ENCODE assay signal across 18 mouse cellular contexts in the genomic region with DNA sequence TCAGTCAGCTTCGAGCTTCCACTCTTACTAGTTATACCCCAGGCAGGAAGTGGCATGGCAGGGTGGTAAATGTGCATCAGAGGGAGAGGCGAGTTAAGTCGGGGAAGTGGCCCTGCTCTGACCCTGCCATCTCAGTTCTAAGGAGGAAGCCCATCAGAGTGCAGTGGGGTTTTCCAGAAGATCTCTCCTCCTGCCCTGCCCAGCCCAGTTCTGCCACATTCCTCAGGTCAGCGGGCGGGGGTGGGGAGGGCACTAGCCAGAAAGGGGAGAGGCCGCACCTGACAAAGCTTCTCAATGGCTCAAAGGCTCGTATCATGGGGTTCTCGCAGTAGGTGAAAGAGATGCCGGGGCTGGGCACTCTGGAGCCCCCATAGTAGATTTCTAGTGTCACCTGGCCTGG. TPM values are rescaled to one million over a fixed set of nuclear protein-coding genes. Genes with fewer than 3 reads are reported as not detected.
DNase-seq lines count a peak whose midpoint lies in the region; ATAC-seq and TF ChIP-seq lines count a peak whose summit lies in the region.
"Had no signal": no experiment of that assay in that cellular context is flagged by ENCODE, and none has a peak within 500 bp of the region (broad histone marks: within the 10 kb centered on the region; RNA-seq: fewer than 3 reads in every experiment).

No protein-coding gene starts in this region.

- 90% methylated on average over 9 of the region's 9 CpGs for WGBS in midbrain, embryonic 11.5 days
- WGBS in midbrain, postnatal 0 days = 91% methylated on average over 9 of the region's 9 CpGs
- 66% methylated on average over 9 of the region's 9 CpGs for WGBS in intestine, embryonic 16.5 days
- WGBS in lung, postnatal 0 days = 48% methylated on average over 7 of the region's 9 CpGs
- 66% methylated on average over 9 of the region's 9 CpGs for WGBS in stomach, embryonic 16.5 days

- DNase-seq in midbrain, embryonic 11.5 days (ENCODE audit: low spot score, missing footprints) = peak; percentile 78
- no peak for DNase-seq in midbrain, postnatal 0 days (ENCODE audit: low spot score)
- DNase-seq in lung, postnatal 0 days (ENCODE audit: low spot score) = peak; percentile 81
- DNase-seq in layer of hippocampus, postnatal 25 days (ENCODE audit: extremely low spot score in 1 of 2, low spot score in 1 of 2) = no peak
- DNase-seq: gastrocnemius, postnatal 14 days; heart, adult 2 months; kidney, adult 11 months had no signal

- ATAC-seq in midbrain, embryonic 11.5 days (ENCODE audit: low FRiP score) = no peak
- ATAC-seq in midbrain, postnatal 0 days (ENCODE audit: low FRiP score) = no peak
- 0 out of 2 replicates have a peak, but pooled peaks have one; percentile 15 for ATAC-seq in intestine, embryonic 16.5 days
- peak; percentile 83 for ATAC-seq in lung, postnatal 0 days
- peak; percentile 52 for ATAC-seq in stomach, embryonic 16.5 days (ENCODE audit: insufficient read depth, low FRiP score)
- no peak for ATAC-seq in CD4-positive, CD25-positive, alpha-beta regulatory T cell, adult 4 months
- ATAC-seq: midbrain, embryonic 16.5 days had no signal

- TF ChIP-seq CTCF in midbrain, postnatal 0 days (IDR thresholded peaks at IDR 0.05) = no peak
- TF ChIP-seq CTCF in lung, postnatal 0 days (IDR thresholded peaks at IDR 0.05) = no peak

- no peaks in the 10 kb centered on the region for H3K9me3 ChIP-seq in midbrain, embryonic 11.5 days (ENCODE audit: control insufficient read depth, low read length)
- H3K9me3 ChIP-seq in midbrain, postnatal 0 days (ENCODE audit: low read length) = no peaks in the 10 kb centered on the region
- no peaks in the 10 kb centered on the region for H3K9me3 ChIP-seq in intestine, embryonic 16.5 days (ENCODE audit: control insufficient read depth, low read length)
- no peaks in the 10 kb centered on the region for H3K9me3 ChIP-seq in lung, postnatal 0 days (ENCODE audit: low read length)
- no peaks in the 10 kb centered on the region for H3K9me3 ChIP-seq in stomach, embryonic 16.5 days (replicated peaks; ENCODE audit: control insufficient read depth, low read length)
- H3K9me3 ChIP-seq: forebrain, embryonic 12.5 days; hindbrain, embryonic 12.5 days; limb, embryonic 12.5 days; megakaryocyte, embryonic 14.5 days had no signal

- H3K4me2 ChIP-seq in midbrain, embryonic 11.5 days = no peak overlapping the region
- H3K4me2 ChIP-seq in midbrain, postnatal 0 days (ENCODE audit: low read depth, low read length, poor library complexity, severe bottlenecking) = no peak overlapping the region
- no peak overlapping the region for H3K4me2 ChIP-seq in intestine, embryonic 16.5 days (ENCODE audit: low read depth, low read length)
- H3K4me2 ChIP-seq in lung, postnatal 0 days (replicated peaks; ENCODE audit: low read depth, low read length) = no peak overlapping the region
- no peak overlapping the region for H3K4me2 ChIP-seq in stomach, embryonic 16.5 days (ENCODE audit: low read depth, low read length)
- H3K4me2 ChIP-seq: forebrain, embryonic 12.5 days; hindbrain, embryonic 12.5 days; limb, embryonic 12.5 days had no signal

- H3K27me3 ChIP-seq in midbrain, embryonic 11.5 days (ENCODE audit: control insufficient read depth, insufficient read depth, low read length) = no peaks in the 10 kb centered on the region
- no peaks in the 10 kb centered on the region for H3K27me3 ChIP-seq in midbrain, postnatal 0 days (ENCODE audit: insufficient read depth, low read length)
- no peaks in the 10 kb centered on the region for H3K27me3 ChIP-seq in intestine, embryonic 16.5 days (replicated peaks; ENCODE audit: control insufficient read depth, insufficient read depth, low read length)
- no peaks in the 10 kb centered on the region for H3K27me3 ChIP-seq in lung, postnatal 0 days (replicated peaks; ENCODE audit: insufficient read depth, low read length)
- no peaks in the 10 kb centered on the region for H3K27me3 ChIP-seq in stomach, embryonic 16.5 days (ENCODE audit: control insufficient read depth, insufficient read depth, low read length)
- H3K27me3 ChIP-seq: forebrain, embryonic 12.5 days; hindbrain, embryonic 12.5 days; limb, embryonic 12.5 days had no signal

- no peak overlapping the region for H3K9ac ChIP-seq in midbrain, embryonic 11.5 days (ENCODE audit: low read length)
- no peak overlapping the region for H3K9ac ChIP-seq in midbrain, postnatal 0 days (replicated peaks; ENCODE audit: low read length, poor library complexity, severe bottlenecking)
- no peak overlapping the region for H3K9ac ChIP-seq in intestine, embryonic 16.5 days (ENCODE audit: low read depth, low read length)
- H3K9ac ChIP-seq in lung, postnatal 0 days (replicated peaks; ENCODE audit: low read depth) = no peak overlapping the region
- no peak overlapping the region for H3K9ac ChIP-seq in stomach, embryonic 16.5 days (ENCODE audit: low read length)
- H3K9ac ChIP-seq: forebrain, embryonic 12.5 days; hindbrain, embryonic 12.5 days; limb, embryonic 12.5 days; liver, embryonic 14.5 days had no signal

- no peaks in the 10 kb centered on the region for H3K4me1 ChIP-seq in midbrain, embryonic 11.5 days (ENCODE audit: control insufficient read depth, insufficient read depth, low read length)
- H3K4me1 ChIP-seq in midbrain, postnatal 0 days (ENCODE audit: insufficient read depth, low read length) = no peaks in the 10 kb centered on the region
- no peaks in the 10 kb centered on the region for H3K4me1 ChIP-seq in intestine, embryonic 16.5 days (ENCODE audit: control insufficient read depth, insufficient read depth, low read length)
- peaks cover 5% of the 10 kb centered on the region; the same call in 1 of the 2 replicates for H3K4me1 ChIP-seq in lung, postnatal 0 days (ENCODE audit: insufficient read depth, low read depth, low read length)
- 0 out of 2 replicates have a peak, but pooled peaks cover 5% of the 10 kb centered on the region for H3K4me1 ChIP-seq in stomach, embryonic 16.5 days (ENCODE audit: control insufficient read depth, insufficient read depth, low read length)
- H3K4me1 ChIP-seq: forebrain, embryonic 12.5 days; hindbrain, embryonic 12.5 days; limb, embryonic 12.5 days had no signal

- no peak overlapping the region for H3K27ac ChIP-seq in midbrain, embryonic 11.5 days (ENCODE audit: low read depth, low read length)
- no peak overlapping the region for H3K27ac ChIP-seq in midbrain, postnatal 0 days (ENCODE audit: low read depth, low read length)
- H3K27ac ChIP-seq in intestine, embryonic 16.5 days (ENCODE audit: low read length) = no peak overlapping the region
- peak overlapping the region; percentile 59 for H3K27ac ChIP-seq in lung, postnatal 0 days (ENCODE audit: low read length)
- H3K27ac ChIP-seq in stomach, embryonic 16.5 days (ENCODE audit: low read length) = peak overlapping the region; percentile 43; the same call in 1 of the 2 replicates
- H3K27ac ChIP-seq: forebrain, embryonic 12.5 days; heart, adult 2 months; hindbrain, embryonic 12.5 days; layer of hippocampus, adult 2 months; left cerebral cortex, adult 2 months; limb, embryonic 12.5 days; liver, embryonic 14.5 days had no signal

- no peak overlapping the region for H3K4me3 ChIP-seq in midbrain, embryonic 11.5 days (ENCODE audit: low read depth, low read length)
- H3K4me3 ChIP-seq in midbrain, postnatal 0 days (ENCODE audit: low read depth, low read length) = no peak overlapping the region
- H3K4me3 ChIP-seq in intestine, embryonic 16.5 days (ENCODE audit: low read length) = no peak overlapping the region
- H3K4me3 ChIP-seq in lung, postnatal 0 days (ENCODE audit: low read depth, low read length) = no peak overlapping the region
- no peak overlapping the region for H3K4me3 ChIP-seq in stomach, embryonic 16.5 days (replicated peaks; ENCODE audit: low read length)
- H3K4me3 ChIP-seq: forebrain, embryonic 12.5 days; heart, adult 2 months; hindbrain, embryonic 12.5 days; layer of hippocampus, adult 2 months; left cerebral cortex, adult 2 months; limb, embryonic 12.5 days; megakaryocyte, embryonic 14.5 days had no signal

- peaks cover 60% of the 10 kb centered on the region for H3K36me3 ChIP-seq in midbrain, embryonic 11.5 days (ENCODE audit: control insufficient read depth, insufficient read depth, low read length)
- H3K36me3 ChIP-seq in midbrain, postnatal 0 days (ENCODE audit: insufficient read depth, low read length) = peaks cover 100% of the 10 kb centered on the region
- peaks cover 65% of the 10 kb centered on the region for H3K36me3 ChIP-seq in intestine, embryonic 16.5 days (ENCODE audit: control insufficient read depth, insufficient read depth, low read length)
- peaks cover 55% of the 10 kb centered on the region for H3K36me3 ChIP-seq in lung, postnatal 0 days (ENCODE audit: insufficient read depth, low read length)
- H3K36me3 ChIP-seq in stomach, embryonic 16.5 days (ENCODE audit: control insufficient read depth, insufficient read depth, low read length) = peaks cover 75% of the 10 kb centered on the region

- TF ChIP-seq EP300 in lung, postnatal 0 days (IDR thresholded peaks at IDR 0.05) = peak; percentile 77

RNA-seq across cellular contexts. Expression of gene Mapk11, which starts 12.0 kb away (rescaled TPM):
- 34.9 and 40.6 TPM in 2 replicates for polyA plus RNA-seq in midbrain, embryonic 11.5 days (2014; fragmentation: Nextera tagmentation; extraction: Ambion mirVana)
- total RNA-seq in midbrain, postnatal 0 days (2014; rRNA removed) = 26.9 and 34.8 TPM in 2 replicates
- 18.9 and 19.3 TPM in 2 replicates for polyA plus RNA-seq in midbrain, postnatal 0 days (2015; fragmentation: Nextera tagmentation; extraction: Ambion mirVana)
- 4.7 and 5.0 TPM in 2 replicates for polyA plus RNA-seq in intestine, embryonic 16.5 days (2015; fragmentation: Nextera tagmentation; extraction: Ambion mirVana)
- polyA plus RNA-seq in lung, postnatal 0 days (2015; fragmentation: Nextera tagmentation; extraction: Ambion mirVana) = 7.4 and 8.5 TPM in 2 replicates
- polyA plus RNA-seq in stomach, embryonic 16.5 days (2015; fragmentation: Nextera tagmentation; extraction: Ambion mirVana) = 5.1 and 6.0 TPM in 2 replicates
- polyA plus RNA-seq in CD4-positive, CD25-positive, alpha-beta regulatory T cell, adult 4 months (2017; shearing (Covaris generic)) = 10 to 100 TPM; 21.7 to 39.5 TPM
- total RNA-seq in layer of hippocampus, postnatal 25 days (2021) = 10 to 100 TPM; 20.3 to 24.8 TPM

RNA-seq across cellular contexts. Expression of gene Plxnb2, which starts 19.2 kb away (rescaled TPM):
- polyA plus RNA-seq in midbrain, embryonic 11.5 days (2014; fragmentation: Nextera tagmentation; extraction: Ambion mirVana) = 97.5 and 115 TPM in 2 replicates
- total RNA-seq in midbrain, postnatal 0 days (2014; rRNA removed) = 153 and 199 TPM in 2 replicates
- polyA plus RNA-seq in midbrain, postnatal 0 days (2015; fragmentation: Nextera tagmentation; extraction: Ambion mirVana) = 46.8 and 50.4 TPM in 2 replicates
- 98.5 and 104 TPM in 2 replicates for polyA plus RNA-seq in intestine, embryonic 16.5 days (2015; fragmentation: Nextera tagmentation; extraction: Ambion mirVana)
- 73.1 and 104 TPM in 2 replicates for polyA plus RNA-seq in lung, postnatal 0 days (2015; fragmentation: Nextera tagmentation; extraction: Ambion mirVana)
- 153 and 178 TPM in 2 replicates for polyA plus RNA-seq in stomach, embryonic 16.5 days (2015; fragmentation: Nextera tagmentation; extraction: Ambion mirVana)
- polyA plus RNA-seq in CD4-positive, CD25-positive, alpha-beta regulatory T cell, adult 4 months (2017; shearing (Covaris generic)) = 1 to 10 TPM in 1 of 2 experiments, under 1 TPM in 1; 0.85 to 2.8 TPM
- total RNA-seq in layer of hippocampus, postnatal 25 days (2021) = 10 to 100 TPM; 50.0 to 56.5 TPM

RNA-seq across cellular contexts. Expression of gene Mapk12, which starts 20.9 kb away (rescaled TPM):
- 21.3 and 27.0 TPM in 2 replicates for polyA plus RNA-seq in midbrain, embryonic 11.5 days (2014; fragmentation: Nextera tagmentation; extraction: Ambion mirVana)
- 1.5 and 4.7 TPM in 2 replicates for total RNA-seq in midbrain, postnatal 0 days (2014; rRNA removed)
- 2.0 and 3.2 TPM in 2 replicates for polyA plus RNA-seq in midbrain, postnatal 0 days (2015; fragmentation: Nextera tagmentation; extraction: Ambion mirVana)
- 2.7 and 3.1 TPM in 2 replicates for polyA plus RNA-seq in intestine, embryonic 16.5 days (2015; fragmentation: Nextera tagmentation; extraction: Ambion mirVana)
- 13.0 and 14.4 TPM in 2 replicates for polyA plus RNA-seq in lung, postnatal 0 days (2015; fragmentation: Nextera tagmentation; extraction: Ambion mirVana)
- 3.6 and 6.0 TPM in 2 replicates for polyA plus RNA-seq in stomach, embryonic 16.5 days (2015; fragmentation: Nextera tagmentation; extraction: Ambion mirVana)
- 1 to 10 TPM; 5.2 to 5.6 TPM for polyA plus RNA-seq in CD4-positive, CD25-positive, alpha-beta regulatory T cell, adult 4 months (2017; shearing (Covaris generic))
- total RNA-seq in layer of hippocampus, postnatal 25 days (2021) = 1 to 10 TPM; 2.7 to 5.1 TPM

RNA-seq across cellular contexts. Expression of gene Hdac10, which starts 32.9 kb away (rescaled TPM):
- 11.6 and 13.6 TPM in 2 replicates for polyA plus RNA-seq in midbrain, embryonic 11.5 days (2014; fragmentation: Nextera tagmentation; extraction: Ambion mirVana)
- total RNA-seq in midbrain, postnatal 0 days (2014; rRNA removed) = 24.4 and 26.4 TPM in 2 replicates
- 24.5 and 25.6 TPM in 2 replicates for polyA plus RNA-seq in midbrain, postnatal 0 days (2015; fragmentation: Nextera tagmentation; extraction: Ambion mirVana)
- polyA plus RNA-seq in intestine, embryonic 16.5 days (2015; fragmentation: Nextera tagmentation; extraction: Ambion mirVana) = 25.3 and 27.6 TPM in 2 replicates
- 14.8 and 15.1 TPM in 2 replicates for polyA plus RNA-seq in lung, postnatal 0 days (2015; fragmentation: Nextera tagmentation; extraction: Ambion mirVana)
- 23.7 and 26.0 TPM in 2 replicates for polyA plus RNA-seq in stomach, embryonic 16.5 days (2015; fragmentation: Nextera tagmentation; extraction: Ambion mirVana)
- 10 to 100 TPM; 34.9 to 63.5 TPM for polyA plus RNA-seq in CD4-positive, CD25-positive, alpha-beta regulatory T cell, adult 4 months (2017; shearing (Covaris generic))
- 10 to 100 TPM; 12.5 to 16.5 TPM for total RNA-seq in layer of hippocampus, postnatal 25 days (2021)

RNA-seq across cellular contexts. Expression of gene Dennd6b, which starts 34.9 kb away (rescaled TPM):
- polyA plus RNA-seq in midbrain, embryonic 11.5 days (2014; fragmentation: Nextera tagmentation; extraction: Ambion mirVana) = 26.2 and 26.6 TPM in 2 replicates
- total RNA-seq in midbrain, postnatal 0 days (2014; rRNA removed) = 98.8 and 115 TPM in 2 replicates
- polyA plus RNA-seq in midbrain, postnatal 0 days (2015; fragmentation: Nextera tagmentation; extraction: Ambion mirVana) = 88.2 and 88.3 TPM in 2 replicates
- polyA plus RNA-seq in intestine, embryonic 16.5 days (2015; fragmentation: Nextera tagmentation; extraction: Ambion mirVana) = 10.9 and 13.0 TPM in 2 replicates
- 4.4 and 5.0 TPM in 2 replicates for polyA plus RNA-seq in lung, postnatal 0 days (2015; fragmentation: Nextera tagmentation; extraction: Ambion mirVana)
- polyA plus RNA-seq in stomach, embryonic 16.5 days (2015; fragmentation: Nextera tagmentation; extraction: Ambion mirVana) = 13.4 and 15.0 TPM in 2 replicates
- polyA plus RNA-seq in CD4-positive, CD25-positive, alpha-beta regulatory T cell, adult 4 months (2017; shearing (Covaris generic)) = 10 to 100 TPM; 13.5 to 18.4 TPM
- 10 to 100 TPM; 33.3 to 42.0 TPM for total RNA-seq in layer of hippocampus, postnatal 25 days (2021)

Comparison
In these comparisons a context has a peak if more than half of its experiments do, and no peak if none do; other contexts are left out.
1. DNase-seq: peak in midbrain, embryonic 11.5 days (single experiment) and lung, postnatal 0 days (single experiment); none in midbrain, postnatal 0 days (single experiment) and layer of hippocampus, postnatal 25 days (0 of 2).
2. ATAC-seq: peak in intestine, embryonic 16.5 days (single experiment), lung, postnatal 0 days (single experiment) and stomach, embryonic 16.5 days (single experiment); none in midbrain, embryonic 11.5 days (single experiment), midbrain, postnatal 0 days (single experiment) and CD4-positive, CD25-positive, alpha-beta regulatory T cell, adult 4 months (single experiment).
3. H3K27ac ChIP-seq: peak in lung, postnatal 0 days (single experiment) and stomach, embryonic 16.5 days (single experiment); none in midbrain, embryonic 11.5 days (single experiment), midbrain, postnatal 0 days (single experiment) and intestine, embryonic 16.5 days (single experiment).
4. RNA of gene Plxnb2, which starts 19.2 kb away (polyA plus RNA-seq): 153 to 178 TPM in stomach, embryonic 16.5 days, 97.5 to 115 TPM in midbrain, embryonic 11.5 days, 98.5 to 104 TPM in intestine, embryonic 16.5 days, 73.1 to 104 TPM in lung, postnatal 0 days and 46.8 to 50.4 TPM in midbrain, postnatal 0 days; 0.85 to 2.8 TPM in CD4-positive, CD25-positive, alpha-beta regulatory T cell, adult 4 months; every median in the first group is over 10 times any median in the second.